ENCODE assay signal across 14 mouse cellular contexts in the genomic region with DNA sequence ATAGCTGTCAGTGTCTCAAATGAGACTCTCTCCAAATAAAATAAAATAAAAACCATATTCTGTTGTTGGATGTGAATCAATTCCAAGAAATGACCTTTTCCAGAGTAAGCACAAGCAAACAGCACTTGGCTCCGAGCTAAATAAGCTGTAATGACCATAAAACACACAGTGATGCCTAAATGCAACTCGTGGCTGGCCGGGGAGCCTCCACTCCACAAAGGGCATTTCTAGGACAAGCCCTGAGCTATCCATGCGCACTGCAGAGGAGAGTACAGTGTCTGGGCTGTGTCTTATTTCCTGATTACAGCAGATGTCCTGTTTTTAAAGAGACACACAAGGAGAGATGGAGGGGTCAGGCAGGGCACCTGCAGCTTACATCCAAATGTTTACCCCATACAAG. TPM values are rescaled to one million over a fixed set of nuclear protein-coding genes. Genes with fewer than 3 reads are reported as not detected.
DNase-seq lines count a peak whose midpoint lies in the region; ATAC-seq and TF ChIP-seq lines count a peak whose summit lies in the region.
"Had no signal": no experiment of that assay in that cellular context is flagged by ENCODE, and none has a peak within 500 bp of the region (broad histone marks: within the 10 kb centered on the region; RNA-seq: fewer than 3 reads in every experiment).

No protein-coding gene starts in this region.

- H3K27me3 ChIP-seq in embryonic facial prominence, embryonic 13.5 days, result no peaks in the 10 kb centered on the region
- H3K27me3 ChIP-seq in embryonic facial prominence, embryonic 10.5 days (replicated peaks; ENCODE audit: low read depth, poor library complexity, severe bottlenecking), result no peaks in the 10 kb centered on the region
- H3K27me3 ChIP-seq in hindbrain, embryonic 16.5 days (replicated peaks; ENCODE audit: control insufficient read depth, insufficient read depth, low read length), result no peaks in the 10 kb centered on the region
- H3K27me3 ChIP-seq in hindbrain, embryonic 11.5 days (ENCODE audit: control insufficient read depth, insufficient read depth, low read length), result no peaks in the 10 kb centered on the region
- H3K27me3 ChIP-seq in midbrain, embryonic 14.5 days (ENCODE audit: control insufficient read depth, insufficient read depth, low read length), result no peaks in the 10 kb centered on the region
- H3K27me3 ChIP-seq in midbrain, embryonic 10.5 days (ENCODE audit: low read depth, poor library complexity, severe bottlenecking), result no peaks in the 10 kb centered on the region
- H3K27me3 ChIP-seq in liver, postnatal 0 days (ENCODE audit: insufficient read depth, low read length), result no peaks in the 10 kb centered on the region

- TF ChIP-seq EP300 in liver, postnatal 0 days (IDR thresholded peaks at IDR 0.05; ENCODE audit: low read depth), result no peak

- H3K4me2 ChIP-seq in embryonic facial prominence, embryonic 13.5 days, result no peak overlapping the region
- H3K4me2 ChIP-seq in hindbrain, embryonic 16.5 days (ENCODE audit: low read length), result no peak overlapping the region
- no peak overlapping the region for H3K4me2 ChIP-seq in hindbrain, embryonic 11.5 days (replicated peaks; ENCODE audit: low read depth, low read length)
- H3K4me2 ChIP-seq in midbrain, embryonic 14.5 days (ENCODE audit: low read length), result no peak overlapping the region
- H3K4me2 ChIP-seq in liver, postnatal 0 days (ENCODE audit: low read depth, low read length), result peak overlapping the region; percentile 32; the same call in 1 of the 2 replicates
- H3K4me2 ChIP-seq: lung, embryonic 14.5 days had no signal

- peaks cover 12% of the 10 kb centered on the region for H3K36me3 ChIP-seq in embryonic facial prominence, embryonic 13.5 days
- 0 out of 2 replicates have a peak, but pooled peaks cover 5% of the 10 kb centered on the region for H3K36me3 ChIP-seq in embryonic facial prominence, embryonic 10.5 days (replicated peaks)
- no peaks in the 10 kb centered on the region for H3K36me3 ChIP-seq in hindbrain, embryonic 16.5 days (ENCODE audit: control insufficient read depth, insufficient read depth, low read length)
- no peaks in the 10 kb centered on the region for H3K36me3 ChIP-seq in hindbrain, embryonic 11.5 days (ENCODE audit: control insufficient read depth, insufficient read depth, low read length)
- peaks cover 10% of the 10 kb centered on the region for H3K36me3 ChIP-seq in midbrain, embryonic 14.5 days (ENCODE audit: control insufficient read depth, insufficient read depth, low read length)
- 0 out of 2 replicates have a peak, but pooled peaks cover 7% of the 10 kb centered on the region for H3K36me3 ChIP-seq in midbrain, embryonic 10.5 days
- H3K36me3 ChIP-seq in liver, postnatal 0 days (replicated peaks; ENCODE audit: insufficient read depth, low read length), result peaks cover 14% of the 10 kb centered on the region

- H3K9me3 ChIP-seq in embryonic facial prominence, embryonic 13.5 days, result no peaks in the 10 kb centered on the region
- H3K9me3 ChIP-seq in embryonic facial prominence, embryonic 10.5 days, result no peaks in the 10 kb centered on the region
- no peaks in the 10 kb centered on the region for H3K9me3 ChIP-seq in hindbrain, embryonic 16.5 days (ENCODE audit: control insufficient read depth, low read length)
- no peaks in the 10 kb centered on the region for H3K9me3 ChIP-seq in hindbrain, embryonic 11.5 days (ENCODE audit: control insufficient read depth, low read length)
- H3K9me3 ChIP-seq in midbrain, embryonic 14.5 days (ENCODE audit: control insufficient read depth, low read length), result no peaks in the 10 kb centered on the region
- no peaks in the 10 kb centered on the region for H3K9me3 ChIP-seq in midbrain, embryonic 10.5 days (replicated peaks)
- no peaks in the 10 kb centered on the region for H3K9me3 ChIP-seq in liver, postnatal 0 days (ENCODE audit: low read length)

- ATAC-seq in embryonic facial prominence, embryonic 13.5 days (ENCODE audit: insufficient number of reproducible peaks, insufficient read depth, low FRiP score, low TSS enrichment, low read depth), result no peak
- 0 out of 2 replicates have a peak, but pooled peaks have one; percentile 37 for ATAC-seq in hindbrain, embryonic 16.5 days
- ATAC-seq in hindbrain, embryonic 11.5 days (ENCODE audit: low FRiP score), result no peak
- ATAC-seq in midbrain, embryonic 14.5 days (ENCODE audit: low FRiP score, low TSS enrichment), result no peak
- no peak for ATAC-seq in liver, postnatal 0 days
- ATAC-seq: forebrain, embryonic 16.5 days had no signal

- WGBS in embryonic facial prominence, embryonic 13.5 days, result 40% methylated on average over 4 of the region's 4 CpGs
- WGBS in embryonic facial prominence, embryonic 10.5 days, result 69% methylated on average over 4 of the region's 4 CpGs
- 48% methylated on average over 4 of the region's 4 CpGs for WGBS in hindbrain, embryonic 16.5 days
- WGBS in hindbrain, embryonic 11.5 days, result 66% methylated on average over 4 of the region's 4 CpGs
- WGBS in midbrain, embryonic 14.5 days, result 67% methylated on average over 4 of the region's 4 CpGs
- WGBS in midbrain, embryonic 10.5 days, result 74% methylated on average over 4 of the region's 4 CpGs
- WGBS in liver, postnatal 0 days (ENCODE audit: insufficient replicate concordance), result 44% methylated on average over 4 of the region's 4 CpGs

- no peak overlapping the region for H3K9ac ChIP-seq in embryonic facial prominence, embryonic 13.5 days
- no peak overlapping the region for H3K9ac ChIP-seq in hindbrain, embryonic 16.5 days (ENCODE audit: low read depth, low read length)
- H3K9ac ChIP-seq in hindbrain, embryonic 11.5 days (ENCODE audit: low read depth, low read length), result no peak overlapping the region
- H3K9ac ChIP-seq in midbrain, embryonic 14.5 days (replicated peaks; ENCODE audit: low read length), result 0 out of 2 replicates have a peak overlapping the region, but pooled peaks have one; percentile 12
- no peak overlapping the region for H3K9ac ChIP-seq in liver, postnatal 0 days (replicated peaks)
- H3K9ac ChIP-seq: lung, embryonic 14.5 days had no signal

- H3K4me1 ChIP-seq in embryonic facial prominence, embryonic 13.5 days, result peaks cover 27% of the 10 kb centered on the region
- H3K4me1 ChIP-seq in embryonic facial prominence, embryonic 10.5 days, result peaks cover 30% of the 10 kb centered on the region
- peaks cover 16% of the 10 kb centered on the region for H3K4me1 ChIP-seq in hindbrain, embryonic 16.5 days (ENCODE audit: control insufficient read depth, insufficient read depth, low read depth, low read length)
- H3K4me1 ChIP-seq in hindbrain, embryonic 11.5 days (replicated peaks; ENCODE audit: control insufficient read depth, insufficient read depth, low read length), result no peaks in the 10 kb centered on the region
- H3K4me1 ChIP-seq in midbrain, embryonic 14.5 days (ENCODE audit: control insufficient read depth, insufficient read depth, low read length), result peaks cover 16% of the 10 kb centered on the region; the same call in 1 of the 2 replicates
- peaks cover 33% of the 10 kb centered on the region for H3K4me1 ChIP-seq in midbrain, embryonic 10.5 days
- H3K4me1 ChIP-seq in liver, postnatal 0 days (ENCODE audit: insufficient read depth), result peaks cover 25% of the 10 kb centered on the region

- no peak for DNase-seq in embryonic facial prominence, embryonic 10.5 days (ENCODE audit: low spot score)
- no peak for DNase-seq in hindbrain, embryonic 11.5 days (ENCODE audit: low spot score)
- DNase-seq in midbrain, embryonic 14.5 days, result no peak
- DNase-seq in midbrain, embryonic 10.5 days (ENCODE audit: low spot score), result no peak
- no peak for DNase-seq in liver, postnatal 0 days
- DNase-seq in layer of hippocampus, postnatal 10 days (ENCODE audit: low spot score in 2 of 2), result no peak
- DNase-seq: layer of hippocampus, postnatal 36 days had no signal

- 0 out of 2 replicates have a peak overlapping the region, but pooled peaks have one; percentile 28 for H3K27ac ChIP-seq in embryonic facial prominence, embryonic 13.5 days
- no peak overlapping the region for H3K27ac ChIP-seq in embryonic facial prominence, embryonic 10.5 days (replicated peaks)
- no peak overlapping the region; the same call in 1 of the 2 replicates for H3K27ac ChIP-seq in hindbrain, embryonic 16.5 days (ENCODE audit: low read depth, low read length)
- no peak overlapping the region for H3K27ac ChIP-seq in hindbrain, embryonic 11.5 days (ENCODE audit: low read depth, low read length)
- 0 out of 2 replicates have a peak overlapping the region, but pooled peaks have one; percentile 8 for H3K27ac ChIP-seq in midbrain, embryonic 14.5 days (replicated peaks; ENCODE audit: low read depth, low read length)
- no peak overlapping the region for H3K27ac ChIP-seq in midbrain, embryonic 10.5 days (replicated peaks)
- H3K27ac ChIP-seq in liver, postnatal 0 days (ENCODE audit: low read depth), result peak overlapping the region; percentile 74

- no peak for TF ChIP-seq CTCF in liver, postnatal 0 days (IDR thresholded peaks at IDR 0.05; ENCODE audit: low read depth)

- no peak overlapping the region for H3K4me3 ChIP-seq in embryonic facial prominence, embryonic 13.5 days
- no peak overlapping the region for H3K4me3 ChIP-seq in embryonic facial prominence, embryonic 10.5 days
- H3K4me3 ChIP-seq in hindbrain, embryonic 16.5 days (ENCODE audit: low read length), result no peak overlapping the region
- no peak overlapping the region for H3K4me3 ChIP-seq in hindbrain, embryonic 11.5 days (ENCODE audit: low read depth, low read length)
- no peak overlapping the region for H3K4me3 ChIP-seq in midbrain, embryonic 14.5 days (replicated peaks; ENCODE audit: low read depth, low read length)
- H3K4me3 ChIP-seq in midbrain, embryonic 10.5 days, result no peak overlapping the region
- no peak overlapping the region for H3K4me3 ChIP-seq in liver, postnatal 0 days (ENCODE audit: low read depth, low read length)

RNA-seq across cellular contexts. Expression of a gene that starts 12.2 kb away (rescaled TPM):
- polyA plus RNA-seq in embryonic facial prominence, embryonic 13.5 days (2015; fragmentation: Nextera tagmentation; extraction: Ambion mirVana), result 5.3 and 5.5 TPM in 2 replicates
- polyA plus RNA-seq in embryonic facial prominence, embryonic 10.5 days (2016; fragmentation: Nextera tagmentation; extraction: Ambion mirVana), result 2.1 and 2.7 TPM in 2 replicates
- 8.4 and 10.4 TPM in 2 replicates for polyA plus RNA-seq in hindbrain, embryonic 16.5 days (2015; fragmentation: Nextera tagmentation; extraction: Ambion mirVana)
- polyA plus RNA-seq in hindbrain, embryonic 11.5 days (2014; fragmentation: Nextera tagmentation; extraction: Ambion mirVana), result 4.9 and 6.8 TPM in 2 replicates
- polyA plus RNA-seq in midbrain, embryonic 14.5 days (2014; fragmentation: Nextera tagmentation; extraction: Ambion mirVana), result 9.9 and 11.8 TPM in 2 replicates
- 2.7 and 2.8 TPM in 2 replicates for polyA plus RNA-seq in midbrain, embryonic 10.5 days (2016; fragmentation: Nextera tagmentation; extraction: Ambion mirVana)
- 7.1 and 8.6 TPM in 2 replicates for polyA plus RNA-seq in liver, postnatal 0 days (2015; fragmentation: Nextera tagmentation; extraction: Ambion mirVana)
- 10 to 100 TPM; 17.0 to 19.4 TPM for total RNA-seq in layer of hippocampus, postnatal 10 days (2021)

RNA-seq across cellular contexts. Expression of a gene that starts 43.0 kb away (rescaled TPM):
- 0.13 TPM in 1 of 2 replicates, not detected in the other for polyA plus RNA-seq in embryonic facial prominence, embryonic 13.5 days (2015; fragmentation: Nextera tagmentation; extraction: Ambion mirVana)
- polyA plus RNA-seq in embryonic facial prominence, embryonic 10.5 days (2016; fragmentation: Nextera tagmentation; extraction: Ambion mirVana), result not detected in 2 replicates
- 0.15 and 0.31 TPM in 2 replicates for polyA plus RNA-seq in hindbrain, embryonic 16.5 days (2015; fragmentation: Nextera tagmentation; extraction: Ambion mirVana)
- 0.08 and 0.12 TPM in 2 replicates for polyA plus RNA-seq in hindbrain, embryonic 11.5 days (2014; fragmentation: Nextera tagmentation; extraction: Ambion mirVana)
- 0.23 and 0.41 TPM in 2 replicates for polyA plus RNA-seq in midbrain, embryonic 14.5 days (2014; fragmentation: Nextera tagmentation; extraction: Ambion mirVana)
- polyA plus RNA-seq in midbrain, embryonic 10.5 days (2016; fragmentation: Nextera tagmentation; extraction: Ambion mirVana), result 0.05 TPM in 1 of 2 replicates, not detected in the other
- polyA plus RNA-seq in liver, postnatal 0 days (2015; fragmentation: Nextera tagmentation; extraction: Ambion mirVana), result not detected in 2 replicates
- total RNA-seq in layer of hippocampus, postnatal 10 days (2021), result 1 to 10 TPM in 1 of 2 experiments, under 1 TPM in 1; 0.94 to 1.1 TPM
- total RNA-seq: hematopoietic stem cell, adult 5-6 weeks; MEL; monocyte, adult 5-6 weeks had no signal
- polyA plus RNA-seq: forebrain, embryonic 16.5 days; lung, embryonic 14.5 days had no signal

Comparison
In these comparisons a context has a peak if more than half of its experiments do, and no peak if none do; other contexts are left out.
1. H3K27ac ChIP-seq: peak in embryonic facial prominence, embryonic 13.5 days (single experiment), midbrain, embryonic 14.5 days (single experiment) and liver, postnatal 0 days (single experiment); none in embryonic facial prominence, embryonic 10.5 days (single experiment), hindbrain, embryonic 16.5 days (single experiment), hindbrain, embryonic 11.5 days (single experiment) and midbrain, embryonic 10.5 days (single experiment).